Mouse (Mus musculus) lung, adult 2 months (tissue): ENCODE measurements at regions not wholly inside any gene's neighbourhood (a gene's known extent, or its start where the extent isn't known, plus 50 kb on each side); places are given as distances from the start of the nearest gene placed in this dataset.

ENCODE experiments used
- CTCF ChIP-seq: fragments of 200-500 bp; IDR thresholded peaks from 2 replicates; pipeline ENCODE4 v1.5.1; 2011; ENCODE audit warnings: mild to moderate bottlenecking, low read length, control low read depth; ENCODE audit not compliant: insufficient read depth
- POLR2A ChIP-seq: fragments of 200-500 bp; IDR thresholded peaks from 2 replicates; pipeline ENCODE4 v1.6.1; 2011; ENCODE audit warnings: low read depth, mild to moderate bottlenecking, control low read depth, low read length, borderline replicate concordance; ENCODE audit errors: extremely low read depth

- TF ChIP-seq CTCF (no peak), POLR2A (no peak)
These were observed 262.0 kb downstream of the Gadd45g start for GRCm38 (mm10) chr13:52108349-52108921.
